Mouse (Mus musculus) spleen, adult 12 weeks (tissue): Measurements from ENCODE around the gene Mtf2.
"Not testable (repeated sequence)": the region's sequence is repeated elsewhere in the genome, so short reads cannot be mapped to it uniquely, and the experiment has no call there.

Source experiments
- DNase-seq: peaks from one replicate; pipeline ENCODE4 v3.0.0; 2022; ENCODE audit warnings: low spot score

Mtf2 gene

GRCm38 (mm10) chr5:108085440-108085839 is 20.0 kb downstream of the Mtf2 start:
- DNase-seq = no peak

- DNase-seq = not testable (repeated sequence)
Measured at GRCm38 (mm10) chr5:108092731-108093130, 27.3 kb downstream of the Mtf2 start.

GRCm38 (mm10) chr5:108097676-108098075 is 32.2 kb downstream of the Mtf2 start:
- no peak for DNase-seq

- no peak for DNase-seq
Measured at GRCm38 (mm10) chr5:108100196-108100595, 34.7 kb downstream of the Mtf2 start.

GRCm38 (mm10) chr5:108104306-108104705 is 38.8 kb downstream of the Mtf2 start:
- no peak for DNase-seq

- no peak for DNase-seq
Measured at GRCm38 (mm10) chr5:108109346-108109745, 43.9 kb downstream of the Mtf2 start.

GRCm38 (mm10) chr5:108117693-108118092 is 52.2 kb downstream of the Mtf2 start:
- no peak for DNase-seq

- DNase-seq = no peak
Measured at GRCm38 (mm10) chr5:108120221-108120900, 54.9 kb downstream of the Mtf2 start.

GRCm38 (mm10) chr5:108131849-108132440 is 66.5 kb downstream of the Mtf2 start:
- no peak for DNase-seq

GRCm38 (mm10) chr5:108132441-108133243 is 67.2 kb downstream of the Mtf2 start, which contains the start of the genes Tmed5 and Ccdc18:
Gene Tmed5, minus strand, starts transcription at chr5:108132620.
Gene Ccdc18, plus strand, starts transcription at chr5:108132875.
- peak; percentile 98 for DNase-seq

- no peak for DNase-seq
Measured at GRCm38 (mm10) chr5:108152592-108152991, 87.1 kb downstream of the Mtf2 start.
